Mouse (Mus musculus): ENCODE measurements around the gene Abcc12. TPM values are rescaled to one million over a fixed set of nuclear protein-coding genes. Genes with fewer than 3 reads are reported as not detected.

The Abcc12 gene
- under 1 TPM; 0.35 to 0.65 TPM for total RNA-seq (2021)
- long read RNA-seq, experiment 1, partial matches to known transcripts = 0 of 1 reads
- long read RNA-seq, experiment 1, other reads (novel, unspliced or antisense) = 1 of 1 reads
- long read RNA-seq, experiment 2 = 0 reads

- DNase-seq = no peak
Measured at GRCm38 (mm10) chr8:86580458-86580857, at the start of gene Abcc12. Gene Abcc12, minus strand, starts transcription at chr8:86580686.

- no peak for DNase-seq
Measured at GRCm38 (mm10) chr8:86630212-86630611, 49.7 kb upstream of the Abcc12 start.

GRCm38 (mm10) chr8:86624915-86625314, 44.4 kb upstream of the Abcc12 start:
- no peak for DNase-seq

- peak; percentile 98 for DNase-seq
Measured at GRCm38 (mm10) chr8:86623911-86624731, 43.6 kb upstream of the Abcc12 start, which contains the start of gene Lonp2. Gene Lonp2, plus strand, starts transcription at chr8:86624043.

GRCm38 (mm10) chr8:86623551-86623910, 43.0 kb upstream of the Abcc12 start:
- DNase-seq = no peak

GRCm38 (mm10) chr8:86617759-86618387, 37.4 kb upstream of the Abcc12 start:
- no peak for DNase-seq

- no peak for DNase-seq
Measured at GRCm38 (mm10) chr8:86615095-86615769, 34.7 kb upstream of the Abcc12 start.

- DNase-seq = no peak
Measured at GRCm38 (mm10) chr8:86613798-86614197, 33.3 kb upstream of the Abcc12 start.

- no peak for DNase-seq
Measured at GRCm38 (mm10) chr8:86604676-86605075, 24.2 kb upstream of the Abcc12 start.

- no peak for DNase-seq
Measured at GRCm38 (mm10) chr8:86603174-86603573, 22.7 kb upstream of the Abcc12 start.

- DNase-seq = no peak
Measured at GRCm38 (mm10) chr8:86600311-86600710, 19.8 kb upstream of the Abcc12 start.

- DNase-seq = no peak
Measured at GRCm38 (mm10) chr8:86599299-86599698, 18.8 kb upstream of the Abcc12 start.

- no peak for DNase-seq
Measured at GRCm38 (mm10) chr8:86597681-86598080, 17.2 kb upstream of the Abcc12 start.

- DNase-seq = no peak
Measured at GRCm38 (mm10) chr8:86595671-86596070, 15.2 kb upstream of the Abcc12 start.

- DNase-seq = no peak
Measured at GRCm38 (mm10) chr8:86594159-86594796, 13.8 kb upstream of the Abcc12 start.

GRCm38 (mm10) chr8:86593099-86593498, 12.6 kb upstream of the Abcc12 start:
- DNase-seq = no peak

GRCm38 (mm10) chr8:86588338-86588737, 7.9 kb upstream of the Abcc12 start:
- no peak for DNase-seq

GRCm38 (mm10) chr8:86586642-86587041, 6.2 kb upstream of the Abcc12 start:
- no peak for DNase-seq

GRCm38 (mm10) chr8:86586058-86586457, 5.6 kb upstream of the Abcc12 start:
- no peak for DNase-seq

GRCm38 (mm10) chr8:86585532-86585931, 5.0 kb upstream of the Abcc12 start:
- DNase-seq = peak; percentile 64

- peak; percentile 78 for DNase-seq
Measured at GRCm38 (mm10) chr8:86585118-86585517, 4.6 kb upstream of the Abcc12 start.

- DNase-seq = no peak
Measured at GRCm38 (mm10) chr8:86581921-86582331, 1.4 kb upstream of the Abcc12 start.

All from gastrocnemius, postnatal 10 days (tissue).